Mouse (Mus musculus): ENCODE measurements around the gene Gm1043.
A peak's percentile ranks its signal among the peaks of the same experiment; 100 is the strongest.

Gm1043 gene

GRCm38 (mm10) chr5:37076692-37077329 is 8.4 kb upstream of the Gm1043 start:
- peak; percentile 39 to 40 for DNase-seq

GRCm38 (mm10) chr5:37077330-37077698 is 7.9 kb upstream of the Gm1043 start:
- no peak for DNase-seq

GRCm38 (mm10) chr5:37079484-37079883 is 5.7 kb upstream of the Gm1043 start:
- no peak for DNase-seq

GRCm38 (mm10) chr5:37080601-37081000 is 4.6 kb upstream of the Gm1043 start:
- DNase-seq, result no peak

GRCm38 (mm10) chr5:37082420-37082819 is 2.8 kb upstream of the Gm1043 start:
- peak; percentile 33 to 79 for DNase-seq

- DNase-seq, result no peak
Observed at GRCm38 (mm10) chr5:37083209-37083770, 1.9 kb upstream of the Gm1043 start.

- no peak for DNase-seq
Observed at GRCm38 (mm10) chr5:37083850-37084249, 1.3 kb upstream of the Gm1043 start.

- no peak for DNase-seq
Observed at GRCm38 (mm10) chr5:37085918-37086317, 748 bp downstream of the Gm1043 start.

- DNase-seq, result no peak
Observed at GRCm38 (mm10) chr5:37087786-37088185, 2.6 kb downstream of the Gm1043 start.

- no peak for DNase-seq
Observed at GRCm38 (mm10) chr5:37088342-37089108, 3.4 kb downstream of the Gm1043 start.

- no peak for DNase-seq
Observed at GRCm38 (mm10) chr5:37091171-37091628, 6.0 kb downstream of the Gm1043 start.

GRCm38 (mm10) chr5:37094941-37095340 is 9.8 kb downstream of the Gm1043 start:
- DNase-seq, result no peak

GRCm38 (mm10) chr5:37097591-37097990 is 12.4 kb downstream of the Gm1043 start:
- no peak for DNase-seq

GRCm38 (mm10) chr5:37100813-37101212 is 15.6 kb downstream of the Gm1043 start:
- no peak for DNase-seq

GRCm38 (mm10) chr5:37101631-37102030 is 16.5 kb downstream of the Gm1043 start:
- DNase-seq, result no peak

- no peak for DNase-seq
Observed at GRCm38 (mm10) chr5:37102056-37102455, 16.9 kb downstream of the Gm1043 start.

- no peak for DNase-seq
Observed at GRCm38 (mm10) chr5:37105531-37106456, 20.6 kb downstream of the Gm1043 start.

- no peak for DNase-seq
Observed at GRCm38 (mm10) chr5:37107111-37107510, 21.9 kb downstream of the Gm1043 start.

- no peak for DNase-seq
Observed at GRCm38 (mm10) chr5:37107611-37108010, 22.4 kb downstream of the Gm1043 start.

- peak; percentile 41 to 79 for DNase-seq
Observed at GRCm38 (mm10) chr5:37109280-37109849, 24.2 kb downstream of the Gm1043 start.

GRCm38 (mm10) chr5:37112389-37112788 is 27.2 kb downstream of the Gm1043 start:
- no peak for DNase-seq

GRCm38 (mm10) chr5:37117126-37117525 is 32.0 kb downstream of the Gm1043 start:
- no peak for DNase-seq

Measured in kidney, postnatal 36 days (tissue).